Mouse (Mus musculus) left cerebral cortex, postnatal 10 days (tissue): ENCODE data around the gene Hps6. TPM values are rescaled to one million over a fixed set of nuclear protein-coding genes. Genes with fewer than 3 reads are reported as not detected.
"Not testable (repeated sequence)": the region's sequence is repeated elsewhere in the genome, so short reads cannot be mapped to it uniquely, and the experiment has no call there.

ENCODE experiments used
- DNase-seq, 2 experiments: peaks; one replicate each; pipeline ENCODE4 v3.0.0; 2021 to 2022; ENCODE audit warnings: low spot score in 2 of 2, mixed read lengths in 1 of 2; ENCODE audit errors: extremely low spot score in 1 of 2
- intact Hi-C: fragments of 180-260 bp; cut with DNase I; formaldehyde crosslinking; loops from one replicate; pipeline ENCODE4 v1.15.1; 2025
- total RNA-seq, 2 experiments: library from RNA; stranded (reverse); gene quantifications; 2 replicates each; pipeline ENCODE4 v1.2.3; 2021

The Hps6 gene
- total RNA-seq: 1 to 10 TPM; 3.3 to 4.7 TPM

DNA sequence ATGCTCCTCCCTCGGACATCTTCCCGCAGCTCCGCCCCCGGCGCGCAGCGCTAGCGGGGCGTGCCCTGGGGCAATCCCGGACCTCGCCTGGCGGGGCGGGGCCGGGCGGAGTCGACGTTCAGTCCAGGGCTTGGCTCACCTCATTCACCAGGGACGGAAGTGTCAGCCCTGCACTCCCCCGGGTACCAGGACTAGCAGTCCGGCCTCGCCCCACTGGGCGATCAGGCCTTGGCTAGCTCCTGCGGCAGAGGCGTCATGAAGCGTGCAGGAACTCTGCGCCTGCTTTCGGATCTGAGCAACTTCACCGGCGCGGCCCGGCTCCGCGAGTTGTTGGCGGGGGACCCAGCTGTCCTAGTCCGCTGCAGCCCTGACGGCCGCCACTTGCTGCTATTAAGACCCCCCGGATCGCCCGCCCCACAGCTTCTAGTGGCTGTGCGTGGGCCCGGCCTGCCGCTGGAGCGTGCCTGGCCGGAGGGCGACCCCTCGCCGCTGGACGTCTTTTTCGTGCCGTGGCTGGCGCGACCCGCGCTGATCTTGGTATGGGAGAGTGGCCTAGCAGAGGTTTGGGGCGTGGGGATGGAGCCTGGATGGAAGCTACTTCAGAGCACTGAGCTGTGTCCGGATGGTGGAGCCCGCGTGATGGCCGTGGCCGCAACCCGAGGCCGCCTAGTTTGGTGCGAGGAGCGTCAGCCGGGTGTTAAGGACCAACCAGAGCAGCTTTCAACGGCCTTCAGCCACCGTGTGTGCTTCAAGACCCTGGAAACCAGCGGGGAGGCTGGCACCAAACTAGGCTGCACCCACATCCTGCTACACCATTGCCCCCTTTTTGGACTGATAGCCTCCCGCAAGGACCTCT is at the start of gene Hps6:
Hps6 (plus strand) TSS at position 138 of the 856 bp plus-strand sequence.
- peak; percentile 20 to 86 for DNase-seq
- intact Hi-C loops: no loop called here

DNA sequence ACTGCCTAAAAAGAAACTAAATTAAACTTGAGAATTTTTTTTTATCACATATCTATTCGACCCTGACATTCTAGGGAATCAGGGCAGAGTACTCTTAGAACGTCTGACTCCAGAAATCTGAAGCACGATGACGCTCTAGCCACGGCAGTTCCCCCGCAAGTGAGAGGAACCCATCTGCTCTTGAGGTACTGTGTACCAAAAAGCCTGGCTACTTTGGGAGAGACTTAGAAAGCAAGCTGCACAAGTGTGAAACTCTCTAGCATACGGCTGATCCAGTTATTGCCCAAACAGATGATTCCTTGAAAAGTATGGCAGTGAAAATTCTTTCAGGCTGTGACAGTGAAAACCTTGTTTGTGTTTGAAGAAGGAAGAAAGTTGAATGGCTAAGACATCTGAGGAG is 46.6 kb upstream of the Hps6 start:
- DNase-seq: peak in 1 of 2 experiments; percentile 56
- intact Hi-C loops: no loop called here

DNA sequence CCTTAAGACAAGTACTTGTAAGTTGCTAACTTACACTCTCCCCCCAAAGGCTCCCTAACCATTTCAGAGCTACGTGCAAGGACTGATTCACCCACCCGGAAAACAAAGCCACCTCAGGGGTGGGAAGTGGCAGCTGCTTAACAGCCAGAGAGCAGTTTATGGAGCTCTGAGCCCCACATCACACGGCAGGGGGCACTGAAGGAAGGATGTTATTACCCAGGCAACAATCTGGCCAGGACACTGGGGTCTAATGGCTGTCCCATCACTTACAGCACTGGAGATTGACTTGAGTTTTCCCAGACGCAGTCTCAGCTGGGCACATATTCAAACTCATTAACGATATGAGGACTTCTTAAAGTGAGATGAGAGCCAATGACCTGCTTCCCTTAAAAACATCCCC is 42.5 kb upstream of the Hps6 start:
- DNase-seq: no peak
- intact Hi-C loops: no loop called here

DNA sequence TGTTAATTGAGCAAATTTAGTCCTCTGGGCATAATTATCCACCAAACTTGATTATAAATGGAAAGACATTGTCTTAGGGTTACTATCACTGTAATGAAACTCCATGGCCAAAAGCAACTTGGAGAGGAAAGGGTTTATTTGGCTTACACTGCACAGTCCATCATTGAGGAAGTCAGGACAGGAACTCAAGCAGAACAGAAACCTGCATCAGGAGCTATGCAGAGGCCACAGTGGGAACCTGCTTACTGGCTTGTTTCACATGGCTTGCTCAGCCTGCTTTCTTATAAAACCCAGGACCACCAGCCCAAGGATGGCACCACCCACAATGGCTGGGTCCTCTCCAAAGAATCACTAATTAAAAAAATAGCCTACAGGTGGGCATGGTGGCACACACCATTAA is 18.9 kb upstream of the Hps6 start:
- intact Hi-C loops: no loop called here
- no peak for DNase-seq

DNA sequence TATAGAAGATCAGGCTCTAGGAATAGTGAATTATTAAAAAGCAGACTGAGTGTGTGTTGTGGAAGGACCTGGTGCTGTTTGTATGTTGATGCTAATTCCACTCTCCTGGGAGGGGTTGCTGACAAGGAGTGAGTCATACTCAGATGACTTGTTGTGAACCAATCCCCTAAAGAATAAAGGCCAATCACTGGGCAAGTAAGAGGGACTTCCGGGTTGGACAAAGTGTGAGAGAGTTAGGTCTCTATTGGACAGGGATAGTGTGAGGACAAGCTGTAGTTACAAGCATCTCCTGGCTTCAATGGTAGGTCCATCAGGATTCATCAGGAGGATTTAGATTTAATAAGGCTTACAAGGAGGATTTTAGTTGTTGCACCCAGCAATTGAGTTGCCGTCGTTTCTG is 15.1 kb upstream of the Hps6 start:
- DNase-seq: no peak
- intact Hi-C loops: no loop called here

DNA sequence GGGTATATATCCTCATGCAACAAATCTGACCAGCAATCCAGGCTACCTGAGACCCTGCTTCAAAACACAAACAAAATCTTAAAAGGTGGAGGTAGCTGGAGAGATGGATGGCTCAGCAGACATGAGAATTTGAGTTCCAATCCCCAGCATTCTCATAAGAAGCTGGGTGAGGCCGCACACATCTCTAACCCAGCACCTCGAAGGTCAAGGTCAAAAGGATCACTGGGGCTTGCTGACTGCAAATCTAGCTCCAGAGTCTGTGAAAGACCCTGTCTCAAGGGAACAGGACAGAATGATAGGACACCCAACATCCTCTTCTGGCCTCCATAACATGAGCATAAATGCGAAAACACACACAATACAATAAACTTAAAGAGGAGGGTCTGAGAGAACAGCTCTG is 12.1 kb upstream of the Hps6 start:
- no peak for DNase-seq
- intact Hi-C loops: no loop called here

DNA sequence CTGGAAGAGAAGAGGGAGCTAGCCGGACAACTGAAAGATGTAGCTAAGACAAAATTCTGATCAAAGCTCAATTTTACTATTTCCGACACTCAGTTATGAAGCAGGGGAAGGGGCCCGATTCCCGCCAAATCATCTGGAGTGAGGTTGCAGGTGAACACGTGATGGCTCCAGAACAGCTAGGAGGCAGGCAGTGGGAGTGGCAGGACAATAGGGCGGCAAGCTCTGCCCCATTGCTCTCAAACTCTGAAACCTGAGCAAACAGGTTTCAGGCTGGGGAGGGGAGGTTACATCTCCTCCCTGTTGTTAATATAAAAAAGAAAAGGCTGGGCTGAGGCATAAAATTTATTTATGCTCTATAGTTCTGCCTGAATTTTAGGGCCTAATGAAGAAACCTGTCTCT is 9.9 kb upstream of the Hps6 start:
- DNase-seq, intact Hi-C loops: not testable (repeated sequence)

DNA sequence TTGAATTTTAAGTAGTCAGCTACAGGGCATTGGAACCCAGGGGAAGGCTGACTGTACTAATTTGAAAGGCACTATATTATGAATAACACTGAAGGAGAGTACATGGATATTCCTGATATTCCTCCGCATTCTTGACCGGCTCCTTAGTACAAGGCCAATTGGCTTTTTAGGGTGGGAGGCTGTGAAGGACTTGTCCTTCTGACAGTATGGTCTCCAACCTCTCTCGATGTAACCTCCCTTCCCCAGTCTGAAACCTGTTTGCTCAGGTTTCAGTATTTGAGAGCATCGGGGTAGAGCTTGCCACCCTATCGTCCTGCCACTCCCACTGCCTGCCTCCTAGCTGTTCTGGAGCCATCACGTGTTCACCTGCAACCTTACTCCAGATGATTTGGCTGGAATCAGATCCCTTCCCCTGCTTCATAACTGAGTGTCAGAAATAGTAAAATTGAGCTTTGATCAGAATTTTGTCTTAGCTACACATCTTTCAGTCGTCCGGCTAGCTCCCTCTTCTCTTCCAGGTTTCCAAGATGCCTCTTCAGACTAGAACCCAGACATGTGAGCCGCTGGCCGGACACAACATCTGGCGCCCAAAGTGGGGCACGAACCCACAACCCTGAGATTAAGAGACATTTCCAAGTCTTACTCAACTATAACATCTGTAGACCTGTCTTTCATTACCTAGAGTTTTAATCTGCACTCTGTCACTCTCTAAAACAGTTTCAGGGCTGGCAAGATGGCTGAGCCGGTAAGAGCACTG is 9.1 kb upstream of the Hps6 start:
- no peak for DNase-seq
- intact Hi-C loops: no loop called here

DNA sequence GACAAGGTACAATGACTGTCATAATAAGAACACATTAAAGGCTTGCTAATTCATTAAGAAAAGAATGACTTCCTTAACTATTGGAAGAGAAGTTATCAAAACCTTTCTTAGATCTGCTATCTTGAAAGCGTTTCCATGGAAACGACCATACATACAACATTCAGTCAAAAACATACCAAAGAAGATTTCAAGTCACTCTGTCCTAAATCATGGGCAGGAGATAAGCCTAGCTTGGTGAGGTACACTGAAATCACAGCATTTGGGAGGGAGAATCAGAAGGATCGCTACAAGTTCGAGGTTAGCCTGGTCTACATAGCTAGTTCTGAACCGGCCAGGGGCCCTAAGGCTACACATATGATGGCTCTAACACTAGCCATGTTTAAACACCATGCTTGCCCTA is 5.9 kb upstream of the Hps6 start:
- no peak for DNase-seq
- intact Hi-C loops: no loop called here

DNA sequence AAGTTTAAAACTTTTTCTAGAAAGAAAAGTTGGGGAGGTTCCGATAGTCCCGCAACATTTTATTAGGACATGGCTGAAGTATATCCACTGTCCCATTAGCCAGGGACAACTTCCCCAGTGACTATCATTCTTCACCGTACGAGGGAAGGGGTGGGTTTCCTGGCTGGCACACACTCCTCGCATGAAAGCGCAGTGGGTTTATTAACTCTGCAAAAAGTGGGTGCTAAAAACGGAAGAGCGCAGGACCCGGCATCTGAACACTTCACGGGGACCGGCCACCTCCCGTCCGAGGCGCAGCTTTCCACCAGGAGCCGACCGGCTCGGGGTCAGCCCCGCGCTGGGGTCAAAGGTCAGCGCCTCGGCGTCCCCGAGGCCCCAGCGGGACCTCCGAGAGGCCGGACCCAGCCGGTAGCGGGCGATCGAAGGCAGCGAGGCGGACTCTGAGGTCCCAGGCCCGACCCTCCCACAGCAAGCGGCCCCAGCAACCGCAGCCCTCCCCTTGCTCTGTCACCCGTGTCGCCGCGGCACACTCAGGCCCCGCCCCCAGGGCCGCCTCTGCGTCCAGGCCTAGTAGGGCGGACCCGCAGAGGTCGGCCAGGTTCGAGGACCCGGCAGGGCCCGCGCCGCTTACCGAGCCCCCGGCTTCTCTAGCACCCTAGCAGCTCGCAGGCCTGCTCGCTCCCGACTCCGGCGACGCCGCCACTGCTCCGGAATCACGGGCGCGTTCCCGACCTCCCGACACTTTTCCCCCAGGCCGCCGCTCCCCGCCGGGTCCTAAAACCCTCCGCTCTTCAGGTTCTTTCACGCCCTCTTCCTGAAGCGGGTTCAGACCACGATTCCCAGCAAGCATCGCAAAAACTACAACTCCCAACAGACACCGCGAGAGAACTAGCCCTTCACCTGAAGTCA is 5.3 kb upstream of the Hps6 start, which contains the start of gene Armh3:
Armh3 (minus strand) TSS at position 704 of the 909 bp plus-strand sequence.
- intact Hi-C loops: no loop called here
- peak; percentile 92 to 94 for DNase-seq

DNA sequence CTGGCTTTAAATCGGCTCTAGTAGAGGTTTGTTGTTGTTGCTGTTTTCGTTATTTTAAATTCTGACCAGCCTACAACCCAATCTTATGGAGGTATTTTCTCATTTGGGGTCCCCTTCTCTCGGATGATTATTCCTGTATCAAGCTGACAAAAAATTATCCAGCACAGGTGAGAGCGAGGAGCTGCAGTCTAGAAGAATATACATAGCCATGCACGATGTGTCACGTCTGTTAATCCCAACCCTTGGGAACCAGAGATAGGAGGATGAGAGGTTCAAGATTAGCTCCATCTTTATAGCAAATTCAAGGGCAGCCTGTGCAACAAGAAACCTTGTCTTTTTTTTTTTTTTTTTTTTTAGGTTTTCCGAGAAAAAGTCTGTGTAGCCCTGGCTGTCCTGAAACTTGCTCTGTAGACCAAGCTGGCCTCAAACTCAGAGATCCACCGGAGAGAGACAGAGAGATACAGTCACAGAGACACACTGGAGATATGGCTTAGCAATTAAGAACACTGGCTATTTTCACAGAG is 4.6 kb upstream of the Hps6 start:
- intact Hi-C loops: no loop called here
- no peak for DNase-seq

DNA sequence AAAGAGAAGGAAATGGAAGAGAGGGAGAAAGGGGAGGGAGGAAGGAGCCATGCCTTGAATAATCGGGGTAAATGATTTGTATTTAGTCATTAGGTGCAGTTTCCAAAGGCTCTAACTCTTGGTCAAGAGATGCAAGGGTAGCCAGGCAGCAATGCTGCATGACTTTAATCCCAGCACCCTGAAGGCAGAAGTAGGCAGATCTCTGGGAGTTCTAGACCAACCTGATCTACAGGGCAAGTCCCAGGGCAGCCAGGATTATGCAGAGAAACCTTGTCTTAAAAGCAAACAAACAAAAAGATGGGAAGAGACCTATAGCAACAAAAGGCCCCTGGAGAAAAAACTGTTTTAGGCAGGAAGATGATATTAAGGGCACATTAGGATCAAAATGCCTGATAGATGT is 3.9 kb upstream of the Hps6 start:
- DNase-seq: no peak
- intact Hi-C loops: no loop called here

DNA sequence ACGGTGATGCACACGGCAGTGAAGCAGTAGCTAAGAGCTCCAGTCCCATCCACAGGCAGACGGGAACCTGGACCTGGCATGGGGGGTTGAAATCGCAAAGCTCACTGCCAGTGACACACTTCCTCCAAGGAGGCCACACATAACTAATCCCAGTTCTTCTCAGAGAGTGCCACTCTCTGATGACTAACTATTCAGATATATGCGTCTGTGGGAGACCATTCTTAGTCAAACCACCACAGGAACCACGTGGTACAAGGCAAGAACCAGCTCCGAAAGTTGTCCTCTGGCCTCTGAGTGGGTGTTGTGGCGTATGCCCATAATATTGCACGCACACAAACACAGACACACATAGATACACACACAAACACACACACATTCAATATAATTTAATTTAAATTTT is 1.0 kb upstream of the Hps6 start:
- intact Hi-C loops: no loop called here
- DNase-seq: no peak

DNA sequence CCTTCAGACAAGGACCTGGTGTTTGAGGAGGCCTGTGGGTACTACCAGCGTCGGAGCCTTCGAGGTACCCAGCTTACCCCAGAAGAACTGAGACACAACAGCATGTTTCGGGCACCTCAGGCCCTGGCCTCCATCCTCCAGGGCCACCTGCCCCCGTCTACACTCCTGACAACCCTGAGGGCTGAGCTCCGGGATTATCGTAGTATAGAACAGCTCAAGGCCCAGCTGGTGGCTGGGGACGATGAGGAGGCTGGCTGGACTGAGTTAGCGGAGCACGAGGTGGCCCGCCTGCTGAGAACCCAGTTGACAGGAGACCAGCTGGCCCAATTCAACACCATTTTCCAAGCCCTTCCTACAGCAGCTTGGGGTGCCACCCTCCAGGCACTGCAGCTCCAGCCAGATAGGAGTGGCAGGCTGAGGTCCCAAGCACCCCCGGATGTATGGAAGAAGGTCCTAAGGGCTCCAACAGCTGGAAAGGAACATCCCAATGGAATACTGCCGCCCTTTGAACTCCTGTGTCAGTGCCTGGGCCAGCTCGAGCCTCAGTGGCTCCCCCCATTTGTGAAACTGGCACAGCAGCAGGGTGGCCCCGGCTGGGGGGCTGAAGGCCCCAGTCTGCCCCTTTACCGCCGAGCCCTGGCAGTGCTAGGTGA is 1.6 kb downstream of the Hps6 start:
- intact Hi-C loops: no loop called here

DNA sequence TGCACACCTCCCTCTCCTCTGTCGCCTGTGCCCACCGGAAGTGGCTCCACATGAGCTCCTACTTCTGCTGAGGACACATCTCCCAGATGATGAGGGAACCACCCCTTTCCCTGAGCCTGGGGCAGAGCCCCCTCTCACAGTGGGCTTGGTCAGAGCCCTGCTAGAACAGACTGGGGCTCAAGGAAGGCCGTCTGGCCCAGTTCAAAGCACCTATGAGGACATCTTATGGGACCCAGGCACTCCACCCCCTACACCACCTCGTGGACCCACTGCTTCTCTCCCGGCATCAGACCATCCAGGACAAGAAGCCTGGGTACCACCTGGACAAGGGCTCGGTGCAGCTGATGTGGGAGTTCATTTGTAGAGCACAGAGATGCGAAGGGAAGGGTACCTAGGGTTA is 2.4 kb downstream of the Hps6 start:
- intact Hi-C loops: no loop called here
- no peak for DNase-seq

More for the DNA sequence above, 1.6 kb downstream of the Hps6 start:
- no peak for DNase-seq

DNA sequence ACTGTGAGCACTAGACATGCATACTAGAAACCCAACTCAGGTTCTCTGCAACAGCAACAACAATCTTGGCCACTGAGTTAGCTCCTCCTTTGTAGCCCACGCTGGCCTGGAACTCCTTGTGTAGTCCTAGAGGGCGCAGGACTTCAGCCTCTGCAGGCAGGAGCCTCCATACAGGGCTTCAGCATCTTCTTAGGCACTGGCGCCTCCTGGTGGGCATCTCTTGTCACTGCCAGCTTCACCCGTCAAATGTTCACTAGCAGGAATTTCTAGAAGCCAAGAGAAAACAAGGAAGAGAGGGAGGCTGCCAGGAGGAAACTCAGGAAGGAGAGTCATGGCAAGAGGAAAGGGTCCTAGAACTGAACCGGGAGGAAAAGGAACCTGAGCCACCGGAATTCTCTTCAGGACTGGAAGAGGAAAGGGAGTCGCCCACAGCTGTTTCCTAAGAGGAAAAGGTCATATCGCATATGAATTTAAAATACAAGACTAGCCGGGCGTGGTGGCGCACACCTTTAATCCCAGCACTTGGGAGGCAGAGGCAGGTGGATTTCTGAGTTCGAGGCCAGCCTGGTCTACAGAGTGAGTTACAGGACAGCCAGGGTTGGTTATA is 11.4 kb downstream of the Hps6 start:
- peak; percentile 81 to 87 for DNase-seq
- intact Hi-C loops: loop anchor here (10.0 kb wide), 1 partner anchor 200 kb away; the partner anchor contains the start of gene Kcnip2

DNA sequence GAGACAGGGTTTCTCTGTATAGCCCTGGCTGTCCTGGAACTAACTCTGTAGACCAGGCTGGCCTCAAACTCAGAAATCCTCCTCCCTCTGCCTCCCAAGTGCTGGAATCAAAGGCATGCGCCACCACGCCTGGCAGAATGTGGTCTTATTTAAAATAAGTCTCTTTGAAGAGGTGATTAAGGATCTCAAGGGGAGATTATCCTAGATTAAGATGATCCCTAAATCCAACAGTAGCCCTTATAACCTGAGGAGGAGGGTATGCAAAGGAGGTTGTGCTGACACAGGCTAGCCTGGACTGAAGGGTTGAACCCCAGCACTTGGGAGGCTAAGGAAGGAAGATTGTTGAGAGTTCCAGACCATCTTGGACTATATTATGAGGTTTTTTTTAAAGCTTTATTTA is 12.7 kb downstream of the Hps6 start:
- no peak for DNase-seq
- intact Hi-C loops: loop anchor here (10.0 kb wide), 1 partner anchor 201 kb away; the partner anchor contains the start of gene Kcnip2

DNA sequence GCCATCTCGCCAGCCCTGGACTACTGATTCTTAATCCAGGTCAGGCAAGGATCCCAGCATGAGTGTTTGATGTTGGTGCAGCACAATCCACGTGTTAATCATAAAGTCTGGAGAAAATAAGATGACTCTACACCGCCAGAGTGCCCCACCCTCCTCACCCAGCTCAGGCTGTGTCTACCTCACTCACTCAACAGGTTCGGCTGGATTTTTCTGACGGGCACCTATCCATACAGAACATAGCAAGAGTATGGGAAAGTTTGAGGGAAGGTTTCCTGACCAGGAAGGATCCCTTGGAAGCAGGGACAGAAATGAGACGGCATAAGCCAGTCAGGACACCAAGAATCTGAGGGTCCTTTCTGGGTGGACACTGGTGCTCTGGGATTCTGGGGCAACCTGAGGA is 21.7 kb downstream of the Hps6 start:
- no peak for DNase-seq
- intact Hi-C loops: no loop called here
